Mouse (Mus musculus): ENCODE measurements around the gene Cnpy1. TPM values are rescaled to one million over a fixed set of nuclear protein-coding genes. Genes with fewer than 3 reads are reported as not detected.

Gene Cnpy1
- polyA plus RNA-seq, 1 experiment from 2014 or later = 34.3 TPM

GRCm38 (mm10) chr5:28191201-28192098 lies 54.2 kb downstream of the Cnpy1 start:
- 12% methylated on average over 3 of the region's 3 CpGs for WGBS
- Histone ChIP-seq H3K4me2 (ENCODE audit: low read length) (no peak overlapping the region), H3K27ac (ENCODE audit: low read length) (no peak overlapping the region), H3K9ac (ENCODE audit: low read depth, low read length) (no peak overlapping the region), H3K4me3 (ENCODE audit: low read depth, low read length) (no peak overlapping the region), H3K36me3 (ENCODE audit: control insufficient read depth, insufficient read depth, low read length) (no peaks in the 10 kb centered on the region), H3K27me3 (ENCODE audit: control insufficient read depth, insufficient read depth, low read depth, low read length) (no peaks in the 10 kb centered on the region), H3K9me3 (replicated peaks; ENCODE audit: control insufficient read depth, low read length, poor library complexity, severe bottlenecking) (no peaks in the 10 kb centered on the region), H3K4me1 (ENCODE audit: control insufficient read depth, insufficient read depth, low read length) (peaks cover 5% of the 10 kb centered on the region; the same call in 1 of the 2 replicates)
- ATAC-seq = peak; percentile 73; the same call in 1 of the 2 replicates

DNA sequence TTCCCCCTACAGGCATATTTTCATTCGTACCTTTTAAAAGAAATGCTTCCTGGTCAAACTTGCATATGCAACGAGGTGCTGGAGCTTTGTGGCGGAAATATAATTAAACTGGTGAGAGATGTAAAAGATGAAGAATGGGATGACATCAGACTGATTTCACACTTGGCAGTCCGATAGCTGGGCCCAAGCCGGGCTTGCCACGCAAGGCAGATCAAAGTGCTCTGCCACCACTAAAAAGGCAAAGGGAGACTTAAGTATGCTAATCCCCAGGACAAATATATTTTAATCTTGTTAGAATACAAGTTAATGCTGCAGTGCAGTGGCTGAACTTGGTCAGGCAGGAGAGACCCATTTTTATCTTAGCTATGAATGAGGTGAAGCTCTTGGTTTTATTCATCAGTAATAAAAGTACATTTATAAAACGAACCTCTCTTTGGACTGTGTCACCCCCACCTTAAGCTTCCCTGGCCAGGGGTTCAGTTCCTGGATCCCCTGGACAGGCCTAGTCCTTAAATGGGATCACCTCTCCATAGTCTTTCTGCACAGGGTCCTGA lies 66.3 kb downstream of the Cnpy1 start:
- H3K36me3 ChIP-seq (ENCODE audit: control insufficient read depth, insufficient read depth, low read length) = no peaks in the 10 kb centered on the region
- H3K4me1 ChIP-seq (ENCODE audit: control insufficient read depth, insufficient read depth, low read length) = peaks cover 6% of the 10 kb centered on the region; the same call in 1 of the 2 replicates
- ATAC-seq = no peak
- no peaks in the 10 kb centered on the region for H3K9me3 ChIP-seq (replicated peaks; ENCODE audit: control insufficient read depth, low read length, poor library complexity, severe bottlenecking)
- WGBS = 15% methylated on average over 7 of the region's 7 CpGs
- H3K27ac ChIP-seq (ENCODE audit: low read length) = no peak overlapping the region
- no peak overlapping the region for H3K4me3 ChIP-seq (ENCODE audit: low read depth, low read length)
- no peak overlapping the region for H3K9ac ChIP-seq (ENCODE audit: low read depth, low read length)
- H3K27me3 ChIP-seq (ENCODE audit: control insufficient read depth, insufficient read depth, low read depth, low read length) = peaks cover 21% of the 10 kb centered on the region
- no peak overlapping the region for H3K4me2 ChIP-seq (ENCODE audit: low read length)

GRCm38 (mm10) chr5:28178322-28178721 lies 67.3 kb downstream of the Cnpy1 start:
- Histone ChIP-seq H3K27ac (ENCODE audit: low read length) (no peak overlapping the region), H3K4me1 (ENCODE audit: control insufficient read depth, insufficient read depth, low read length) (peaks cover 9% of the 10 kb centered on the region; the same call in 1 of the 2 replicates)

GRCm38 (mm10) chr5:28176585-28176984 lies 69.0 kb downstream of the Cnpy1 start:
- no peak overlapping the region for H3K4me3 ChIP-seq (ENCODE audit: low read depth, low read length)
- no peak overlapping the region for H3K9ac ChIP-seq (ENCODE audit: low read depth, low read length)
- WGBS = 10% methylated on average over 2 of the region's 2 CpGs
- H3K4me1 ChIP-seq (ENCODE audit: control insufficient read depth, insufficient read depth, low read length) = peaks cover 9% of the 10 kb centered on the region; the same call in 1 of the 2 replicates
- ATAC-seq = no peak
- peaks cover 32% of the 10 kb centered on the region for H3K27me3 ChIP-seq (ENCODE audit: control insufficient read depth, insufficient read depth, low read depth, low read length)
- H3K4me2 ChIP-seq (ENCODE audit: low read length) = no peak overlapping the region
- no peaks in the 10 kb centered on the region for H3K36me3 ChIP-seq (ENCODE audit: control insufficient read depth, insufficient read depth, low read length)
- no peaks in the 10 kb centered on the region for H3K9me3 ChIP-seq (replicated peaks; ENCODE audit: control insufficient read depth, low read length, poor library complexity, severe bottlenecking)
- no peak overlapping the region for H3K27ac ChIP-seq (ENCODE audit: low read length)

More at GRCm38 (mm10) chr5:28178322-28178721, 67.3 kb downstream of the Cnpy1 start:
- 16% methylated on average over 5 of the region's 5 CpGs for WGBS
- no peak for ATAC-seq
- no peak overlapping the region for H3K4me2 ChIP-seq (ENCODE audit: low read length)
- no peaks in the 10 kb centered on the region for H3K36me3 ChIP-seq (ENCODE audit: control insufficient read depth, insufficient read depth, low read length)
- peaks cover 26% of the 10 kb centered on the region for H3K27me3 ChIP-seq (ENCODE audit: control insufficient read depth, insufficient read depth, low read depth, low read length)
- no peaks in the 10 kb centered on the region for H3K9me3 ChIP-seq (replicated peaks; ENCODE audit: control insufficient read depth, low read length, poor library complexity, severe bottlenecking)
- no peak overlapping the region for H3K9ac ChIP-seq (ENCODE audit: low read depth, low read length)
- no peak overlapping the region for H3K4me3 ChIP-seq (ENCODE audit: low read depth, low read length)

DNA sequence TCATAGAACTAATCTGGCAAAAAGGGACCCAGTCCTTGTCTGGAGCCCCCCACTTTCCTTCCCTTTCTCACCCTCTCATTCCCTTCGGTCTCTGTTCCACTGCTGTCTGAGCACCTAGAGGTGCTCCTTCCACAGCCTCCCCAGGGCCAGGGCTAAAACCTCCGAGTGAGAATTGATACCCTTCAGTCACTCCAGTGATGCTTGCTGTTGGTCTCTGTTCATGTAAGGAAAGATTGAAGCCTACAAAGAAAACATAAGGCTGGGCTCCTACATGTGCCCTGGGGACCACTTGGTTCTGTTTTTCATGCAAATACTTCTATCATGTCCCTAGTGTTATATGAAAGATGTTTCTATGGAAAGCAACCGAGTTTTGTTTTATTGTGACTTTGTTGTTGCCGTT lies 69.6 kb downstream of the Cnpy1 start:
- no peak overlapping the region for H3K27ac ChIP-seq (ENCODE audit: low read length)
- H3K9ac ChIP-seq (ENCODE audit: low read depth, low read length) = no peak overlapping the region
- H3K36me3 ChIP-seq (ENCODE audit: control insufficient read depth, insufficient read depth, low read length) = no peaks in the 10 kb centered on the region
- 8% methylated on average over 4 of the region's 4 CpGs for WGBS
- H3K4me3 ChIP-seq (ENCODE audit: low read depth, low read length) = no peak overlapping the region
- H3K4me1 ChIP-seq (ENCODE audit: control insufficient read depth, insufficient read depth, low read length) = peaks cover 9% of the 10 kb centered on the region; the same call in 1 of the 2 replicates
- ATAC-seq = no peak
- peak overlapping the region; percentile 44; the same call in 1 of the 2 replicates for H3K4me2 ChIP-seq (ENCODE audit: low read length)
- H3K27me3 ChIP-seq (ENCODE audit: control insufficient read depth, insufficient read depth, low read depth, low read length) = peaks cover 28% of the 10 kb centered on the region
- no peaks in the 10 kb centered on the region for H3K9me3 ChIP-seq (replicated peaks; ENCODE audit: control insufficient read depth, low read length, poor library complexity, severe bottlenecking)

- peaks cover 24% of the 10 kb centered on the region for H3K27me3 ChIP-seq (ENCODE audit: control insufficient read depth, insufficient read depth, low read depth, low read length)
- ATAC-seq = no peak
- H3K4me1 ChIP-seq (ENCODE audit: control insufficient read depth, insufficient read depth, low read length) = peaks cover 9% of the 10 kb centered on the region; the same call in 1 of the 2 replicates
- no peak overlapping the region for H3K9ac ChIP-seq (ENCODE audit: low read depth, low read length)
- peak overlapping the region; percentile 44 for H3K4me2 ChIP-seq (ENCODE audit: low read length)
- no peaks in the 10 kb centered on the region for H3K9me3 ChIP-seq (replicated peaks; ENCODE audit: control insufficient read depth, low read length, poor library complexity, severe bottlenecking)
- peak overlapping the region; percentile 79 for H3K27ac ChIP-seq (ENCODE audit: low read length)
- 5% methylated on average over 10 of the region's 10 CpGs for WGBS
- H3K4me3 ChIP-seq (ENCODE audit: low read depth, low read length) = no peak overlapping the region
- no peaks in the 10 kb centered on the region for H3K36me3 ChIP-seq (ENCODE audit: control insufficient read depth, insufficient read depth, low read length)
Observed at GRCm38 (mm10) chr5:28175570-28175919, 70.1 kb downstream of the Cnpy1 start.

GRCm38 (mm10) chr5:28174876-28175569 lies 70.6 kb downstream of the Cnpy1 start:
- Histone ChIP-seq H3K27me3 (ENCODE audit: control insufficient read depth, insufficient read depth, low read depth, low read length) (peaks cover 24% of the 10 kb centered on the region), H3K36me3 (ENCODE audit: control insufficient read depth, insufficient read depth, low read length) (no peaks in the 10 kb centered on the region), H3K9me3 (replicated peaks; ENCODE audit: control insufficient read depth, low read length, poor library complexity, severe bottlenecking) (no peaks in the 10 kb centered on the region), H3K4me1 (ENCODE audit: control insufficient read depth, insufficient read depth, low read length) (peaks cover 9% of the 10 kb centered on the region; the same call in 1 of the 2 replicates), H3K4me2 (ENCODE audit: low read length) (peak overlapping the region; percentile 44), H3K4me3 (ENCODE audit: low read depth, low read length) (peak overlapping the region; percentile 14; the same call in 1 of the 2 replicates), H3K27ac (ENCODE audit: low read length) (peak overlapping the region; percentile 79), H3K9ac (ENCODE audit: low read depth, low read length) (peak overlapping the region; percentile 43; the same call in 1 of the 2 replicates)
- peak; percentile 49 for ATAC-seq
- 3% methylated on average over 22 of the region's 24 CpGs for WGBS

DNA sequence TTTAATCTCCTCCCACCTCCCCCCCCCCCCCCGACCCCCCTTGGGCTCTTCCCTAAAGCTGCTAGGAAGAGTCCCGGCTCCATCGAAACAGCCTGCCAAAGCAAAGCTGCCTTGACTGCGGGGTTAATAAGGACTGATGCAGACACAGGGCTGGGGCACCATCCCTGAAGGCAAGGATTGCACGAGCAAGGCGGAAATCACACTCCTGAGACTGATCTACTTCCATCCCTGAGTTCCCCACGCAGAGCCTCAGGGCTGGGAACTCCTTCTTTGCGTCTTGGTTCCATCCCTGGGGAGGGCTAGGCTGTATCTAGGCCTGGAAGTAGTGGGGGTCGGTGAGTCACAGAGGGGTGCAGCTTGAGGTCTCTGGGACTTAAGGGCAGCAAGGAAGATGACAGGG lies 71.5 kb downstream of the Cnpy1 start:
- peaks cover 26% of the 10 kb centered on the region for H3K27me3 ChIP-seq (ENCODE audit: control insufficient read depth, insufficient read depth, low read depth, low read length)
- peak overlapping the region; percentile 37; the same call in 1 of the 2 replicates for H3K4me2 ChIP-seq (ENCODE audit: low read length)
- peaks cover 7% of the 10 kb centered on the region; the same call in 1 of the 2 replicates for H3K4me1 ChIP-seq (ENCODE audit: control insufficient read depth, insufficient read depth, low read length)

More for the DNA sequence above, 71.5 kb downstream of the Cnpy1 start:
- Histone ChIP-seq H3K9me3 (replicated peaks; ENCODE audit: control insufficient read depth, low read length, poor library complexity, severe bottlenecking) (no peaks in the 10 kb centered on the region), H3K36me3 (ENCODE audit: control insufficient read depth, insufficient read depth, low read length) (no peaks in the 10 kb centered on the region), H3K4me3 (ENCODE audit: low read depth, low read length) (no peak overlapping the region), H3K9ac (ENCODE audit: low read depth, low read length) (no peak overlapping the region), H3K27ac (ENCODE audit: low read length) (peak overlapping the region; percentile 79)
- ATAC-seq = no peak
- WGBS = under 1% methylated on average over 8 of the region's 9 CpGs

Measured in midbrain, embryonic 16.5 days (tissue).